Mouse (Mus musculus): ENCODE data around the gene Vapa.

Gene Vapa

DNA sequence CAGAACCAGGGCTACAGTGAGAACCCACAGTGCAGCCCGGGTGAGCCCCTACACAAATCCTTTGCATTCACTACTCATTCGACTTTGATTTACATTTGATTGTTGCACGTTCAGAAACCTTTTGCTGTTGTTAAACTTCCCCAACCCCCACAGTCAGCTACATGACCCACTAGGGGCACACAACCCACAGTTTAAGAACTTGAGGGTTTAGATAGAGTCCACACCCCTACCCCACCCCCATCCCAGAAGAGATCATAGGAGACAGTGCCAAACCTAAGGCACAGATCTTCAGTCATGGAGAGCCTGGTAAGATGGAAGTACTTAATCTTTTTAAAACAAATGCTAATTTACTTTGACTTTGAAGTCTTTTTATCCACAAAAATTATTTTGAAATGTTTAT lies 2.3 kb upstream of the Vapa start:
- TF ChIP-seq CTCF (conservative IDR thresholded peaks at IDR 0.05; ENCODE audit: low read length) (no peak), POU5F1 (IDR thresholded peaks at IDR 0.05; ENCODE audit: borderline replicate concordance, low read length) (no peak), NANOG (IDR thresholded peaks at IDR 0.05; ENCODE audit: borderline replicate concordance, low read length) (no peak)
- Histone ChIP-seq H3K36me3 (ENCODE audit: insufficient read depth, low read length) (no peaks in the 10 kb centered on the region), H3K9me3 (ENCODE audit: low read length) (no peaks in the 10 kb centered on the region), H3K4me1 (replicated peaks; ENCODE audit: low read depth, low read length) (peaks cover 29% of the 10 kb centered on the region), H3K27me3 (ENCODE audit: insufficient read depth, low read length) (no peaks in the 10 kb centered on the region), H3K4me3 (replicated peaks; ENCODE audit: low read length) (no peak overlapping the region)

DNA sequence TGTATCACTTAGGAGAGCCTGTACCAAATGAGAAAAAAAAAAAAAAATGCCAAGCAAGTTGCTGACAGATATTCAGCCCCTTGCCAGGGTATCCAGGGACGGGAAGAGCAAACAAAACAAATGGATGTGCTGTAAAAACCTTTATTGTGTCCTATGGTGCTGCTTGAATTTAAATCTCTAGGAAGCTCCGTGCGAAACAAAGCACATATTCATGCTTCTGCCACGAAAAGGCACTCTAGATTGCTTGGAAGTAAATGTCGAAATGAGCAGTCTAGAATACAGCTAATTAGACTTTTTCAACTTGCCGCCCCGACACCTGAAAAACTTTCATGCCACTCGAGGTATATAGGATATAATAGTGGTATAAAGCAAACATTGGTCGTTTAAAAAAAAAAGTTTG lies 1.1 kb upstream of the Vapa start:
- Histone ChIP-seq H3K4me3 (replicated peaks; ENCODE audit: low read length) (peak overlapping the region; percentile 96), H3K4me1 (replicated peaks; ENCODE audit: low read depth, low read length) (peaks cover 42% of the 10 kb centered on the region), H3K27me3 (ENCODE audit: insufficient read depth, low read length) (no peaks in the 10 kb centered on the region), H3K9me3 (ENCODE audit: low read length) (no peaks in the 10 kb centered on the region), H3K36me3 (ENCODE audit: insufficient read depth, low read length) (peaks cover 6% of the 10 kb centered on the region)
- no peak for TF ChIP-seq NANOG (IDR thresholded peaks at IDR 0.05; ENCODE audit: borderline replicate concordance, low read length)
- no peak for TF ChIP-seq POU5F1 (IDR thresholded peaks at IDR 0.05; ENCODE audit: borderline replicate concordance, low read length)
- TF ChIP-seq CTCF (conservative IDR thresholded peaks at IDR 0.05; ENCODE audit: low read length), result no peak

DNA sequence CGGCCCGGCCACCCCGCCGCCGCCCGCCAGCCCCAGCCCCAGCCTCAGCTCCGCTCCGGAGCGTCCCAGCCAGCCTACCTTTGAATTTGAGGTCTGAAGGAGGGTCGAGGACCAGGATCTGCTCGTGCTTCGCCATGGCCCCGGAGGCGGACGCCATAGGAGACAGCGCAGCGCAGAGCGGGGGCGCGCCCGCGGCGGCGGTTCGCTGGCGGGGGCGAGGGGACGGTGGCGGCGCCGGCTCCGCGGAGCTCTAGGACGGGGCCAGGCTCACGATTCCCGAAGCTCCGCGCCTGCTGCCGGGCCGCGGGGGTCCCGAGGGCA lies 253 bp downstream of the Vapa start:
- H3K9me3 ChIP-seq (ENCODE audit: low read length), result no peaks in the 10 kb centered on the region
- TF ChIP-seq POU5F1 (IDR thresholded peaks at IDR 0.05; ENCODE audit: borderline replicate concordance, low read length) (no peak), NANOG (IDR thresholded peaks at IDR 0.05; ENCODE audit: borderline replicate concordance, low read length) (no peak), CTCF (conservative IDR thresholded peaks at IDR 0.05; ENCODE audit: low read length) (no peak)

DNA sequence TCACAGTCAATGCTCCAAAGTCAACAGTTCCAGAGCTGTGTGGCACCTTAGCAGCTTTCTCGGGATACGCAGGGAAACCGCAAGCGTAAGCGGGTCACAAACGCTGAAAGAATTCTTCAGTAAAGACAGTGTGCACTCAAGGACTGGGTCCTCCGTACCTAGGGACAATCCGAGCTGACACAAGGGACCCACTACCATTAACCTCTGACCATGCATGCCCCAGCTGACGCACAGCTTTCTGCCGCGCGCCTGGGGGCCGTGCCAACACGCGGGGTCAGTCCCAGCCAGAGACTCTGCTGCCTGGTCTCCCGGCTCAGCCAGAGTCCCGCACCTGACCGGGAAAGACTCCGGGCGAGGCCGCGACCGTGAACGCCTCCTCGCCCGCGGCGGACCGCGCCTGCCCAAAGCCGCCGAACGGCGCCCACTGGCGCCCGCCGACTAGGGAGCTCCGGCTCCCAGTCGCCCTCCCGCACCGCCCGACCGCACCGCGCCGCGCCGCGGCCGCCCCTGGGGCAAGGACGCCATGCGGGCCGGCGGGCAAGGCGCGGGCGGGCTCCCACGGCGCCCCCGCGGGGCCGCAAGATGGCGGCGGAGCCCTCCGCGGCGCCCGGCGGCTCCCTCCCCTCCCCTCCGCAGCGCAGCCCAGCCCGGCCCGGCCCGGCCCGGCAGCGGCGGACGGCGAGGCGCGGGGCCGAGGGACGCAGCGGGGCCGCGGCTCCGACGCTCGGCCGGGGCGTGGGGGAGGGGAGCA lies 789 bp downstream of the Vapa start:
- Histone ChIP-seq H3K27me3 (ENCODE audit: insufficient read depth, low read length) (no peaks in the 10 kb centered on the region), H3K4me3 (replicated peaks; ENCODE audit: low read length) (peak overlapping the region; percentile 96), H3K4me1 (replicated peaks; ENCODE audit: low read depth, low read length) (peaks cover 60% of the 10 kb centered on the region), H3K36me3 (ENCODE audit: insufficient read depth, low read length) (peaks cover 15% of the 10 kb centered on the region), H3K9me3 (ENCODE audit: low read length) (no peaks in the 10 kb centered on the region)
- no peak for TF ChIP-seq CTCF (conservative IDR thresholded peaks at IDR 0.05; ENCODE audit: low read length)
- no peak for TF ChIP-seq POU5F1 (IDR thresholded peaks at IDR 0.05; ENCODE audit: borderline replicate concordance, low read length)
- TF ChIP-seq NANOG (IDR thresholded peaks at IDR 0.05; ENCODE audit: borderline replicate concordance, low read length), result no peak

More for the DNA sequence above, 253 bp downstream of the Vapa start:
- peak overlapping the region; percentile 96 for H3K4me3 ChIP-seq (replicated peaks; ENCODE audit: low read length)
- peaks cover 55% of the 10 kb centered on the region for H3K4me1 ChIP-seq (replicated peaks; ENCODE audit: low read depth, low read length)
- H3K27me3 ChIP-seq (ENCODE audit: insufficient read depth, low read length), result no peaks in the 10 kb centered on the region
- H3K36me3 ChIP-seq (ENCODE audit: insufficient read depth, low read length), result peaks cover 15% of the 10 kb centered on the region

DNA sequence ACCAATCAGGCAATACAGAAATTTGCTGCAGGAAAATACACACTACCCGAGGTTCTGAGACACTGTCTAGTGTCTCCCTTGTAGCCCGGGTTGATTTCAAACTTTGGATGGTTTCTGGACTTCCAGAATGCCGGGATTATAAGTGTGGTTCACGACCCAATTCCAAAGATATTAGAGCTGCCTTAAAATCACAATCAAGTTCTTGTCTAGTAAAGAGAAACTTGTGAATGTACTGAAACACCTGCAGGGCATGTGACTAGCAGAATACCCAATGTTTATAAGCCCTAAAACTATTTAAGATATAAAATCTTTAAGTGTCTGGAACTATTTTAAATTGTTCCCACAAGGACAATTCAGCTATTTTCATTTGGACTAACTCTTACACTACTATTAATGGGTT lies 1.6 kb downstream of the Vapa start:
- Histone ChIP-seq H3K9me3 (ENCODE audit: low read length) (no peaks in the 10 kb centered on the region), H3K4me3 (replicated peaks; ENCODE audit: low read length) (peak overlapping the region; percentile 96), H3K4me1 (replicated peaks; ENCODE audit: low read depth, low read length) (peaks cover 69% of the 10 kb centered on the region), H3K27me3 (ENCODE audit: insufficient read depth, low read length) (no peaks in the 10 kb centered on the region), H3K36me3 (ENCODE audit: insufficient read depth, low read length) (peaks cover 15% of the 10 kb centered on the region)
- no peak for TF ChIP-seq CTCF (conservative IDR thresholded peaks at IDR 0.05; ENCODE audit: low read length)
- no peak for TF ChIP-seq NANOG (IDR thresholded peaks at IDR 0.05; ENCODE audit: borderline replicate concordance, low read length)
- no peak for TF ChIP-seq POU5F1 (IDR thresholded peaks at IDR 0.05; ENCODE audit: borderline replicate concordance, low read length)

DNA sequence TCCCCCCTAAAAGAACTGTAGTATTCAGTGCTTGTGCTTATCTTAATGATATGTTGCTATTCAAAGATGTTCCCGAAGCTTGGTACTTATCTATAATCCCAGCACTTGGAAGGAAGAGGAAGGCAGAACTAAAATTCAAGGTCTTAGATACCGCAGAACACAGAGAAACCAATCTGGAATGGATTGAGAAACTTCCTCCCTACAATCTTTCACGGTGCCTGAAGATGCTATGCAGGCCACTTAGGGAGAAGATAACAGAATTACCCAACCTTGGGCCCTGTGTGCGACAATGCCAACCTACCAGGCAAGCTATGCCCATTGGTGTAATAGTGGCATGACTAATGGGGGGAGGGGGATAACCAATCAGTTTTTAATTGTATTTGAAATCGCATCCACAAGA lies 4.6 kb downstream of the Vapa start:
- TF ChIP-seq POU5F1 (IDR thresholded peaks at IDR 0.05; ENCODE audit: borderline replicate concordance, low read length) (no peak), CTCF (conservative IDR thresholded peaks at IDR 0.05; ENCODE audit: low read length) (no peak), NANOG (IDR thresholded peaks at IDR 0.05; ENCODE audit: borderline replicate concordance, low read length) (no peak)
- Histone ChIP-seq H3K4me3 (replicated peaks; ENCODE audit: low read length) (no peak overlapping the region), H3K36me3 (ENCODE audit: insufficient read depth, low read length) (peaks cover 15% of the 10 kb centered on the region), H3K9me3 (ENCODE audit: low read length) (no peaks in the 10 kb centered on the region), H3K27me3 (ENCODE audit: insufficient read depth, low read length) (no peaks in the 10 kb centered on the region), H3K4me1 (replicated peaks; ENCODE audit: low read depth, low read length) (peaks cover 80% of the 10 kb centered on the region)

DNA sequence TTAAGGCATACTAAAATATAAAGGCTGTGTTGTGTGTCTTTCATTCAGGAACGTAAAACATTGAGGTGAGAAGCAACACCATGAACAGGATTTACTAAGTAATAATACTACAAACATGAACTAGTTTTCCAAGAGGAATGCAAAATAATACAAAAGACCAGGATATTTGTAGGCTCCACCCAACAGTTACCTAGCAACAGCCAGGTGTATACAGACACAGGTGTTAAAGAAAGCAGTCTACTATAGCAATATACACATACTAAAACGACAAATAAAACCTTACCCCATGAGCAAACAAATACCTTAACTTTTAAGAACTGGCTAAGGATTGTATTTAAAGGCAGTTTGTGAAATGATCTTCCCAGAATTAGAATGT lies 5.1 kb downstream of the Vapa start:
- Histone ChIP-seq H3K9me3 (ENCODE audit: low read length) (no peaks in the 10 kb centered on the region), H3K36me3 (ENCODE audit: insufficient read depth, low read length) (peaks cover 15% of the 10 kb centered on the region), H3K27me3 (ENCODE audit: insufficient read depth, low read length) (no peaks in the 10 kb centered on the region), H3K4me1 (replicated peaks; ENCODE audit: low read depth, low read length) (peaks cover 81% of the 10 kb centered on the region), H3K4me3 (replicated peaks; ENCODE audit: low read length) (0 out of 2 replicates have a peak overlapping the region, but pooled peaks have one; percentile 1)
- no peak for TF ChIP-seq CTCF (conservative IDR thresholded peaks at IDR 0.05; ENCODE audit: low read length)
- TF ChIP-seq POU5F1 (IDR thresholded peaks at IDR 0.05; ENCODE audit: borderline replicate concordance, low read length), result no peak
- TF ChIP-seq NANOG (IDR thresholded peaks at IDR 0.05; ENCODE audit: borderline replicate concordance, low read length), result no peak

DNA sequence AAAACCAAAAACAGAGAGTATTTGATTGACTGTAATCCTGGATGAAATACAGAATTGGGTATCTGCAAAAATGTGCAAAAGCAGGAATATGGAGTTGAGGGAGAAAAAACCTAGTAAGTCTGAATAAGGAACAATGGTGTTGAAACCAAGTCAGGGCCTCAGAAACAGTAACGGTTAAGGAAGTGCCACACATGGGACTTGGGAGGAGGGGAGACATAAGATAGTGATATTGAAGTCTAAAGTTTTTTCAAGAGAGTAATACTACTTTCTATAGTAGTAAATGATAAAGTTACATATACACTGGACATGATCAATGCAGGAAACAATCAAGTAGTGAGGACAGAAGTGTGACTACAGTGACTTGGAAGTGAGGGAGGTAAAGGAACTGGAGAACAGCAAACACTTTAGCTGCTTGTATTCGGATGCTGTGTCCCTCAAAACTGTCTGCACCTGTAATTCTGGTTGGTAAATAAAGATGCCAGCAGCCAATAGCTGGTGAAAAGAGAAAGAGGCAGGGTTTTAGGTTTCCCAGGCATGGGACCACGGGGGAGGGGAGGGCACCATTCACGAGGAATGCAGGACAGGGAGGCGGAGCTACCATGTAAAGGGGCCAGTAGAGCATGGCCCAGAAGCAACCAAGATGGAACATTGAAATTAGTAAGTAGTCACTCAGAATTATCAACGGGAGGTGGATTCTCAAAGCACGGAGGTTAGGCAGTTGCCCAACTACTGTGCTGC lies 5.6 kb downstream of the Vapa start:
- H3K36me3 ChIP-seq (ENCODE audit: insufficient read depth, low read length), result peaks cover 15% of the 10 kb centered on the region
- no peaks in the 10 kb centered on the region for H3K27me3 ChIP-seq (ENCODE audit: insufficient read depth, low read length)
- H3K4me3 ChIP-seq (replicated peaks; ENCODE audit: low read length), result 0 out of 2 replicates have a peak overlapping the region, but pooled peaks have one; percentile 1
- TF ChIP-seq POU5F1 (IDR thresholded peaks at IDR 0.05; ENCODE audit: borderline replicate concordance, low read length) (no peak), CTCF (conservative IDR thresholded peaks at IDR 0.05; ENCODE audit: low read length) (no peak), NANOG (IDR thresholded peaks at IDR 0.05; ENCODE audit: borderline replicate concordance, low read length) (no peak)
- H3K4me1 ChIP-seq (replicated peaks; ENCODE audit: low read depth, low read length), result peaks cover 81% of the 10 kb centered on the region
- no peaks in the 10 kb centered on the region for H3K9me3 ChIP-seq (ENCODE audit: low read length)
